Mouse (Mus musculus): ENCODE measurements around the gene Cdc42ep4. TPM values are rescaled to one million over a fixed set of nuclear protein-coding genes. Genes with fewer than 3 reads are reported as not detected.

Gene Cdc42ep4
- polyA plus RNA-seq, 1 experiment from 2014 or later: 109 TPM

DNA sequence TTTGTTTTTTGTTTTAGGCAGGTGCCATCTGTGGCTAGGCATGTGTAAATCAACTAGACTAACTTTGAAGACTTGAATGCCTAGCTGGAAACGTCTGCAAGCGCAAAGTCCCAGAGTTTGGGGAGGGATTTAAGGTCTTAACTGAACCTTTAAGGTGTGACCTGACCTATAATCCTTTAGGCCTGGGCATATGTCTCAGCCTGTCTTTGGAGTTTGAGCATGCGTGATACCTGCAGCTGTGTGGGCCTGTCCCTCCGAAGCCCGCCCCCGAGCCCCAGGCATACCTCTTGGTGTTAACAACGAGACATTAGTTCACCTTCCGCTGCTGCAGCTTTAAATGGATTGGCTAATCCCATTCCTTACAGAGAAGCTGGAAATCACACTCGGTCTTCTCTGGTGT lies 3.2 kb upstream of the Cdc42ep4 start:
- ATAC-seq (ENCODE audit: low FRiP score): no peak
- no peak overlapping the region for H3K4me2 ChIP-seq
- peaks cover 17% of the 10 kb centered on the region for H3K4me1 ChIP-seq
- H3K9me3 ChIP-seq: no peaks in the 10 kb centered on the region
- 32% methylated on average over 9 of the region's 9 CpGs for WGBS
- no peak overlapping the region for H3K27ac ChIP-seq
- H3K27me3 ChIP-seq: no peaks in the 10 kb centered on the region
- no peaks in the 10 kb centered on the region for H3K36me3 ChIP-seq (replicated peaks)
- no peak overlapping the region for H3K9ac ChIP-seq
- H3K4me3 ChIP-seq (replicated peaks): no peak overlapping the region

DNA sequence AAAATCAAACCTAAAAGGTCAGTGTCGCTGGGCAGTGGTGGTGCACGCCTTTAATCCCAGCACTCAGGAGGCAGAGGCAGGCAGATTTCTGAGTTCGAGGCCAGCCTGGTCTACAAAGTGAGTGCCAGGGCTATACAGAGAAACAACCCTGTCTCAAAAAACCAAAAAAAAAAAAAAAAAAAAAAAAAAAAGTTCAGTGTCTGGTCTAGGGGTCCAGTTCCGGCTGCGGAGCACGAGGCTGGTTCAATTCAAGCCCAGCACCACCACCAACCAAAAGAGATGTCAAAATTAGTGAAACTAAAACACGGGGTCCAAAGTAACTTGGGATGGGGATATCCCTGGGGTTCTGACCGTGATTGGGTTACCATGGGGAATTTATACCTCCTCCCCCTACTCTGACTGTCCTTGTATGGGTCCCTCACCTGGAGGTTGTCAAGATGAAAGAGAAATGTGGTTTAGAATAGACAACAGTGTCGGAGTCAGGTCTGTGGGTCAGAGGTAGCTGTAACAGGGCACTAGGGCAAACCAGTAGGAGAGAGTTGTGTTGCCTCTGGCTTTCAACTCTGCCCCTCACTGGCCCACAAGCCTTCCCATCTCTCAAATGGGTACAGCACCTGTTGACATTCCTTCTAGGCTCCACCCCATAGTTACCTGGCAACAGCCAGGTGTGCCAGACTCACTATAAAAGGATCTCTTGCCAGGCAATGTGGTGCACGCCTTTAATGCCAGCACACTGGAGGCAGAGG lies 1.2 kb upstream of the Cdc42ep4 start:
- H3K4me1 ChIP-seq: peaks cover 36% of the 10 kb centered on the region
- H3K27ac ChIP-seq: no peak overlapping the region
- no peak for ATAC-seq (ENCODE audit: low FRiP score)
- H3K4me3 ChIP-seq (replicated peaks): no peak overlapping the region
- no peak overlapping the region for H3K9ac ChIP-seq
- no peaks in the 10 kb centered on the region for H3K9me3 ChIP-seq
- WGBS: 93% methylated on average over 10 of the region's 10 CpGs
- H3K4me2 ChIP-seq: peak overlapping the region; percentile 88
- H3K27me3 ChIP-seq: no peaks in the 10 kb centered on the region
- H3K36me3 ChIP-seq (replicated peaks): peaks cover 8% of the 10 kb centered on the region

DNA sequence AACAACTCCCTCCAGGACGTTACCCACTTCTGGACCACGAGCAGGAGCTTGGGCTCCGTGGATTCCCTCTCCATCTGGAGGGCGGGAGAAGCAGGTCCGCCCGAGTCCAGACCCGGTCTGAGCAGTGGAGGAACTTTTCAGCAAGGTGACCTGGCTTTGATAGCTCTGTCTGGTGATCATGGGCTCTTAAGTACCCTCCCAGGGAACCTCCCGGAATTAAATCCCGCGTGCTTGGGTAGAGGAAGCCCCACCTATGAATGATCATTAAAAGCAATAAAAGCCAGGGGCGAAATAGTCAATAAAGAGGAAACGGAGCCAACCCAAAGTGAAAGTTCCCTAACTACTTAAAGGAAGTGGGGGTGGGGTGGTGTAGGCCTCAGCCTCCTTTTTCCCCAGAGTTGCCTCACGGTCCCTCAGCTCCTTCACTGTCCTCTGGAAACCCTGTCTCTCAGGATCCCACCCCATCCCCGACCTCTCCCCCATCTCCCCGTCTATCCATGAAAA lies 529 bp upstream of the Cdc42ep4 start:
- peak overlapping the region; percentile 96 for H3K27ac ChIP-seq
- H3K4me2 ChIP-seq: peak overlapping the region; percentile 88
- peaks cover 12% of the 10 kb centered on the region for H3K36me3 ChIP-seq (replicated peaks)
- peak overlapping the region; percentile 56 for H3K9ac ChIP-seq
- H3K9me3 ChIP-seq: no peaks in the 10 kb centered on the region
- no peaks in the 10 kb centered on the region for H3K27me3 ChIP-seq
- WGBS: 25% methylated on average over 15 of the region's 15 CpGs
- H3K4me3 ChIP-seq (replicated peaks): peak overlapping the region; percentile 78
- peaks cover 43% of the 10 kb centered on the region for H3K4me1 ChIP-seq
- no peak for ATAC-seq (ENCODE audit: low FRiP score)

DNA sequence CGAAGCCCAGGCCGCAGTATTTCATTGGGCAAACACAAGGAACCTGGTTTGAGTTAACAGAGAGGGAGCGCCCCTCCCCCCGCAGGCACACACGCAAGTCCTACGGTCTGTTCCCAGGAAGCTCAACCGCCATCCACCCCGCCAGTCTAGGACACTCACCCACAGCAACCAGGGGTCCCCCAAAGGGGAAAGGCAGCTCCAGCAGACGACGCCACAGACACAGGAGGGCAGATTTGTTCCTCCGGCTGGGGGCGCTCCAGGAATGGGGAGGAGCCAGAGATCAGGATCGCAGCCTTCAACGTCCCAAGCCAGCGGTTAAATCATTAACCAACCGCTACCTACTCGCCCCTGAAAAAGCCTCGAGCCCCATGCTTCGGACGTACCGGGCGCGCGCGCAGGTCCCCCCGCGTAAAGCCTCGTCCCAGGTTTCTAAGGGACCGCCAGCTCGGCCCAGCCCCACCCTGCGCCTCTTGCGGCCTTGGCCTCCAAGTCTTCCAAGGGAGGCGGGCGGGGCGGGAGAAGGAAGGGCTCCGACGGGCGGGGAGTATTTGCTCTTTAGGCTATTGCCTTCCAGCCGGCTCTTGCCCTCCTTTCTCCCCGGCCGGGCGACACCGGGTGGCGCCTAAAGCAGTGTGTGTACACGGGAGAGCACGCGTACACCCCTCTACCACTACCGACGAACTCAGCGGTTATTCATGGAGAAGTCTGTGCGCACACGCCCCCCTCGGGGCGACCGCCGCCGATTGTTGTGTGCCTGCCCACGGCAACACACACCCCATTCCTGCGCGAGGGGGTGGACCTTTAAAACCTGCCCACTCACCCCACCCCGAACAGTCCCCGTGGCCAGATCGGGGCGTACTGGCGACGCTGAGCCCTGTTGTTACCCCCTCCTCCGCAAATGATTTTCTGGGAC lies 854 bp downstream of the Cdc42ep4 start:
- Histone ChIP-seq H3K4me2 (peak overlapping the region; percentile 88), H3K4me1 (peaks cover 50% of the 10 kb centered on the region), H3K9me3 (no peaks in the 10 kb centered on the region), H3K27ac (peak overlapping the region; percentile 96), H3K27me3 (no peaks in the 10 kb centered on the region), H3K4me3 (replicated peaks) (peak overlapping the region; percentile 78), H3K36me3 (replicated peaks) (peaks cover 18% of the 10 kb centered on the region), H3K9ac (peak overlapping the region; percentile 90)
- under 1% methylated on average over 67 of the region's 67 CpGs for WGBS
- ATAC-seq (ENCODE audit: low FRiP score): peak; percentile 45

DNA sequence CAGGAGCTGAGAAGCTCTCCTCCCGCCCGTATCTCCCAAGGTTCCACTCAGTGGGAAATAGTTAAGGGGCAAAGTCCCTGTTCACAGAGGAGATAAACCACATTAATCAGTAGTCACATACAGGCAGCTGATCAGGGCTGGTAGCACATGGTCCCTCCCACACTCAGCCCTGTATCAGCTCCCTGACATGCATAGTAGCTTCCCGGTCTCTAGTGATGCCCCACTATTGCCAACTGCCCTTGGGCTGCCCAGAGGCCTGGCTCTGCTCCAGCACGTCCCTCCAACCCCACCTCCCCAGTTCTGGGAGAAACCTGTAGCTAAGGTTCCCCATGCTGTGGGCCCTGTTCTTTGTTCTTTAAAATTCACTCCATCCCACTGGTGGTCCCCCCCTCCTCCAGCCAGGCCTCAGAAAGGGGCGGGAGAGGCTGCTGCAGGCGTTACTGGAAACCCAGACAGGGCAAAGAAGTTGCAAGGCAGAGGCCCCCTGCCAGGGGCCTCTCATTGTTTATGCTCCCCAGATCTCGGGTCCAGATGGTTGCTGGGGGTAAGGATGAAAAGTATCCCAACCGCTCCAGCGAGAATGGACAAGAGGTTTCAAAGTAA lies 1.8 kb downstream of the Cdc42ep4 start:
- H3K9ac ChIP-seq: peak overlapping the region; percentile 90
- peaks cover 57% of the 10 kb centered on the region for H3K4me1 ChIP-seq
- 0% methylated on average over 9 of the region's 9 CpGs for whole genome bisulfite sequencing

DNA sequence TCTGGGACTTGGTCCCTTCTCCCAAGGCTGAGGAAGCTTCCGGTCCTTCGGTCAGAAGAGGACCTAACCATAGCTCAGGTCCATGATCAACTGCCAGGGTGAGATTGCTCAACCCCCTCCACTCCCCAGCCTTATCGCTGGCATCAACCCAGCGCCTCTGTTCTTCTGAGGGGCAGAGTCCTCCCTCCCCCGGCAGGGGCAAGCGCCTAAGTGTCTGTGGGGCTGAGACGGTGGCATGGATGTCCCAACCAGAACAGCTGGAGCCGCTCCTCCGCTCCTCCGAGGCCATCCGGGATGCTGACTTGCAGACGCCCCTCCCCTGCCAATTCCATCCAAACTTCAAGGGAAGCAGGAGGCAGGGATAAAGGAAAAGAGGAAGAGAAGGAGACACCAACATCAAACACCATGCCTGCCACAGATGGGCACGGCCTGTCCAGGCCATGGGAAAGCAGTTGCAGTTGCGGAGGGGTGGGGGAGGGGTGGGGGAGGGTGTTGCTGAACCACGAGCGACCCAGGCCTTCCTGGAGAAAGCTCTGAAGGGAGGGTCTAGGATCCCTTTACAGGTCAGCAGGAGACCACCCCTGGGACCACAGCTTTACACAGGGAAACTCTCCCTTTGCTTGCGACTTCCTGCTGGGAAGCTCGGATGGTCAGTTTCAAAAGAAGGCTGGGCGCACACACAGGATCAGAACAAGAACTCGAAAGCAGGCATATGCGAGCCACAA lies 2.7 kb downstream of the Cdc42ep4 start:
- Histone ChIP-seq H3K9me3 (no peaks in the 10 kb centered on the region), H3K4me2 (peak overlapping the region; percentile 88), H3K4me3 (replicated peaks) (peak overlapping the region; percentile 78), H3K4me1 (peaks cover 54% of the 10 kb centered on the region), H3K9ac (peak overlapping the region; percentile 90), H3K27me3 (no peaks in the 10 kb centered on the region), H3K36me3 (replicated peaks) (peaks cover 24% of the 10 kb centered on the region), H3K27ac (peak overlapping the region; percentile 96)
- WGBS: 9% methylated on average over 21 of the region's 21 CpGs
- no peak for ATAC-seq (ENCODE audit: low FRiP score)

More for the DNA sequence above, 1.8 kb downstream of the Cdc42ep4 start:
- no peaks in the 10 kb centered on the region for H3K9me3 ChIP-seq
- H3K4me3 ChIP-seq (replicated peaks): peak overlapping the region; percentile 78
- peak; percentile 40 for ATAC-seq (ENCODE audit: low FRiP score)
- peak overlapping the region; percentile 88 for H3K4me2 ChIP-seq
- H3K27me3 ChIP-seq: no peaks in the 10 kb centered on the region
- peaks cover 18% of the 10 kb centered on the region for H3K36me3 ChIP-seq (replicated peaks)
- peak overlapping the region; percentile 96 for H3K27ac ChIP-seq

DNA sequence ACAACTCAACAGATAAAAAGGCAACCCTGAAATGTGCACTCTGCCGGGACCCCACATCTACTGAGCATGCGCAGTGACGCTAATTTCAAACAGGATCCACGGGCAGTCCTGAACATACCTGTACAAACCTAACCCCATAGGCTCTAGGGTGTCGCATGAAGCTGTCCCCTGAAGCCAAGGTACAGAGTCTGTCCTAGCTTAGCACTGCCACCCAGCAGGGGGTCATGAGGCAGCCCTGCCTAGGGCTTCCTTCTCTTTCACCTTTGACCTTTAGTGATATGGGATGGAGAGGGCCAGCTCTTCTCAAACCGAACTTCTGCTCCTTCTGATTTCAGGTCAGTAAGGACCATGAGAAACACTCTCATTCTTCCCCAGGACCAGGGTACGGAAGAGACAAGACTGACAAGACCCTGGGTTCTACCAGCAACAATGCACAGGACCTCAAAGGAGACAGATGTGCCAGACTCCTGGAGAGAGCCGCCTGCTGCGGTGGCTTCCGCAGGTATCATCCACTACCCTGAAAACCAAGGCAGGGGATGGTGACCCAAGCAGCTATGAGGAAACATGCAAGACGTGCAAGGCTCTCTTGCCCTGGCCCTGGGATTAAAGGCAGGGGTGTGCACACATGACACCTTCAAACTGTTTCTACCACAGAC lies 3.8 kb downstream of the Cdc42ep4 start:
- Histone ChIP-seq H3K9ac (peak overlapping the region; percentile 90; the same call in 1 of the 2 replicates), H3K36me3 (replicated peaks) (peaks cover 33% of the 10 kb centered on the region), H3K4me3 (replicated peaks) (peak overlapping the region; percentile 78), H3K4me2 (peak overlapping the region; percentile 88), H3K4me1 (peaks cover 52% of the 10 kb centered on the region), H3K9me3 (no peaks in the 10 kb centered on the region), H3K27me3 (no peaks in the 10 kb centered on the region), H3K27ac (peak overlapping the region; percentile 96; the same call in 1 of the 2 replicates)
- ATAC-seq (ENCODE audit: low FRiP score): no peak
- 82% methylated on average over 11 of the region's 11 CpGs for WGBS

DNA sequence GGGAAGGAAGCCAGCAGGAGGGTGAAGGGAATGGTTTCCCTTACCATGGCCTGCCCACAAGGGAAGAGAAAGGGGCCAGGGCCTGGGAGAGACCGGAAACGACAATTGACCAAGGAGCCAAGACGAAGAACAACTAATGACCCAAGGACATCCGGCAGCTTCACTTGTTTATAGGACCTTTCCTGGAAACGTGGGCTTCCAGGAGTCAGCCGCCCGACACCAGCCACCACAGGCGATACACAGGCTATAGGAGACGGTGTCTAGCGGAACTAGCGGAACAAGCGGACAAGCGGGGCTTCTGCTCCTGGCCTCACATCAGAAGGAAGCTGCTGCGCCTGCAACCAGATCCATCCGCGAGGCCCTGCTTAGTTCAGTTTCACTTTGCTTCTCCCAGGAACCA lies 4.6 kb downstream of the Cdc42ep4 start:
- Histone ChIP-seq H3K9me3 (no peaks in the 10 kb centered on the region), H3K27ac (peak overlapping the region; percentile 61; the same call in 1 of the 2 replicates), H3K9ac (no peak overlapping the region), H3K4me2 (0 out of 2 replicates have a peak overlapping the region, but pooled peaks have one; percentile 88), H3K36me3 (replicated peaks) (peaks cover 41% of the 10 kb centered on the region), H3K4me3 (replicated peaks) (no peak overlapping the region), H3K27me3 (no peaks in the 10 kb centered on the region), H3K4me1 (peaks cover 48% of the 10 kb centered on the region)
- WGBS: 82% methylated on average over 16 of the region's 16 CpGs
- ATAC-seq (ENCODE audit: low FRiP score): no peak

DNA sequence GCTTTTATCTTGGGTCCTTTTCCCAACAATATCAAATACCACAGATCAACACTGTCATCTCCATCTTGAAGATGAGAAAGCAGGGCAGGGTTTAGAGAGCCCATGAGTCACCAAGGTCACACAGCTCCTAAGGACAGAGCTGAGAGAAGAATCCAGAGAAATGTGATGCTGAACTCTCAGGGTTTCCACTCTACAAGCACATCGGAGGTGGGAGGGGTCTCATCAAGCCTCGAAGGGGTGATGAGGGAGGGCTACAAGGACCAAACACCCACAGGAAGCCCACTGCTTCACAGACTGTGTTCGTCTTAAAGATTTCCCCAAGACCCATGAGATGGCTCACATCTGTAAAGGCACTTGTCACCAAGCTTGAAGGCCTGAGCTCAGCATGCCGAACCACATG lies 5.7 kb downstream of the Cdc42ep4 start:
- Histone ChIP-seq H3K9me3 (no peaks in the 10 kb centered on the region), H3K4me2 (no peak overlapping the region), H3K27ac (no peak overlapping the region), H3K36me3 (replicated peaks) (peaks cover 52% of the 10 kb centered on the region), H3K9ac (no peak overlapping the region), H3K4me3 (replicated peaks) (no peak overlapping the region), H3K4me1 (peaks cover 45% of the 10 kb centered on the region), H3K27me3 (no peaks in the 10 kb centered on the region)
- 84% methylated on average over 4 of the region's 4 CpGs for WGBS
- no peak for ATAC-seq (ENCODE audit: low FRiP score)

DNA sequence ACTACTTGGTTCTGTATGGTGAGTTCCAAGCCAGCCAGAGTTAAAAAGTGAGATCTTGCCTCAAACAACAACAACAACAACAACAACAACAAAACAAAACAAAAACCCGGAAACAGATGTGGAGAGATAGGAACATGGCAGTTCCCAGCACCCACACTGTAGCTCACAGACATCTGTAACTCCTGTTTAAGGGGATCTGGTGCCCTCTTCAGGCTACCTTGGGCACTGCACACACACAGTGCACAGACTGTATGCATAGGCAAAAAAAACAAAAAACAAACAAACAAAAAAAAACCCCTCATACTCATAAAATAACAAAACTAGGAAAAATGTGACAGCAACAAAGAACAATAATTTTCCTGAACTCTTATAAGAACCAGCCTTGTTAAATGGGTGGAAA lies 8.7 kb downstream of the Cdc42ep4 start:
- WGBS: 94% methylated on average over 1 of the region's 1 CpGs
- Histone ChIP-seq H3K27me3 (no peaks in the 10 kb centered on the region), H3K27ac (no peak overlapping the region), H3K4me3 (replicated peaks) (no peak overlapping the region), H3K9me3 (no peaks in the 10 kb centered on the region), H3K9ac (no peak overlapping the region), H3K4me1 (peaks cover 43% of the 10 kb centered on the region), H3K4me2 (no peak overlapping the region), H3K36me3 (replicated peaks) (peaks cover 60% of the 10 kb centered on the region)
- no peak for ATAC-seq (ENCODE audit: low FRiP score)

DNA sequence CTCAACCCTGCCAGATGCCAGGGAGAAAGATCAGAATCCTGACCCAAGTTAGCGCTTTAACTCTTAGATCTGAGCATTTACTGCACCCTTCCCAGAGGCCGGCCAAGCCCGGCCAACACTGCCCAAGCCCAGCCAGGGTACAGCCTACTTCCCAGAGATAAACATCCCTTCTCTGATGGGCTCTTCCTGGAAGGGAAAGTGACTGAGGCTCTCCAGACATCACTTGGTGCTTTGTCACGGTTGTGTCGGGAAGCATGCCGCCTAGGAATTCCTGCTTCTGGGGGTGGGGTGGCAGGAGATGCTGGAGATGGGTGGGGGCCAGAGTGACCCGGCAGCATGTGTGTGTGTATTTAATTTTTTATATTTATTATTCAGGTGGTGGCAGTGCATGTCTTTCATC lies 11.6 kb downstream of the Cdc42ep4 start:
- Histone ChIP-seq H3K4me3 (replicated peaks) (no peak overlapping the region), H3K9ac (no peak overlapping the region), H3K27ac (no peak overlapping the region), H3K36me3 (replicated peaks) (peaks cover 56% of the 10 kb centered on the region), H3K4me2 (no peak overlapping the region), H3K27me3 (no peaks in the 10 kb centered on the region), H3K4me1 (peaks cover 39% of the 10 kb centered on the region), H3K9me3 (no peaks in the 10 kb centered on the region)
- ATAC-seq (ENCODE audit: low FRiP score): no peak
- WGBS: 89% methylated on average over 7 of the region's 7 CpGs
